Mouse (Mus musculus) right cerebral cortex, postnatal 14 days (tissue): Measurements from ENCODE around the gene Nolc1.

ENCODE experiments used
- DNase-seq: peaks from one replicate; pipeline ENCODE4 v3.0.0; 2022

Nolc1 gene

DNA sequence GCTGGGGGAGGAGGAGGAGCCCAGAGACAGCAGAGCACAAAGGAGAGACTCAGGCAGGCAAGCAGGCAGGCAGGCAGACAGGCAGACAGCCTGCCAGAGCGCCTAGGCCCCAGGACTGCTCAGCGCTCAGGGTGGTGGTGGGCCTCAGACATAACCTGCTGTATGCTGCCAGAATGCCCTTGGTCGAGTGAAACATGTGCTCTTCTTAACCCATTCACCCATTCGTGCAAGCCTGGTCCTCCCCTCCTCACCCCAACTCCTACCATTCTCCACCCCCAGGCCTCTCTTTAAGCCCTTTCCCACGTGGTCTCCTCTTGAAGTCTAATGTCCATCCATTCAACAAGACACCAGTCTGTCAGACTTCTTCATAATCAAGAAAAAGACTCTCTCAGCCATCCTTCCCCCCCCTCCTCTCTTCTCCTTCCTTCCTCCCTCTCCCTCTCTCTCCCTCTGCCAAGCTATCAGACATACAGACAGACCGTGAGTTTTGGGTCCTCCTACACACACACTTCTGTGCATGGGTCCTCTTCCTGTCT is 33.1 kb upstream of the Nolc1 start:
- DNase-seq: peak; percentile 46

DNA sequence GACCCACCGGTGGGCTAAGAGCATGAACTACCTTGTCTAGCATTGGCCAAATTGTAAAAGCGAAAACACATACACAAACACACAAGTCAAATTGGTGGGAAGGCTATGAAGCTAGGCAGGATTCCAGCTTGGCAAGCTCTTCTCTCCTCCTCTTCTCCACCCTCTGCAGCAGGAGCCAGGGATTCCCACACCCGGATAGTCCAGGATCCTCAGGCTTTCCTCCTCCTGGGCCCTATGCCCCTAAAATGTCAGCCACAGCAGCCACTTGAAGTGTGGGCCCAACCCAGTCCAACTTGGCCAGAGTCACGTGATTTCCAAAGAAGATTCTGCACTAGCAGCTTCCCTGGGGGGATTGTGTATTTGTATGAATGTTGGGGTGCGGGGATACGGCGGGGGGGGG is 32.3 kb upstream of the Nolc1 start:
- DNase-seq: no peak

DNA sequence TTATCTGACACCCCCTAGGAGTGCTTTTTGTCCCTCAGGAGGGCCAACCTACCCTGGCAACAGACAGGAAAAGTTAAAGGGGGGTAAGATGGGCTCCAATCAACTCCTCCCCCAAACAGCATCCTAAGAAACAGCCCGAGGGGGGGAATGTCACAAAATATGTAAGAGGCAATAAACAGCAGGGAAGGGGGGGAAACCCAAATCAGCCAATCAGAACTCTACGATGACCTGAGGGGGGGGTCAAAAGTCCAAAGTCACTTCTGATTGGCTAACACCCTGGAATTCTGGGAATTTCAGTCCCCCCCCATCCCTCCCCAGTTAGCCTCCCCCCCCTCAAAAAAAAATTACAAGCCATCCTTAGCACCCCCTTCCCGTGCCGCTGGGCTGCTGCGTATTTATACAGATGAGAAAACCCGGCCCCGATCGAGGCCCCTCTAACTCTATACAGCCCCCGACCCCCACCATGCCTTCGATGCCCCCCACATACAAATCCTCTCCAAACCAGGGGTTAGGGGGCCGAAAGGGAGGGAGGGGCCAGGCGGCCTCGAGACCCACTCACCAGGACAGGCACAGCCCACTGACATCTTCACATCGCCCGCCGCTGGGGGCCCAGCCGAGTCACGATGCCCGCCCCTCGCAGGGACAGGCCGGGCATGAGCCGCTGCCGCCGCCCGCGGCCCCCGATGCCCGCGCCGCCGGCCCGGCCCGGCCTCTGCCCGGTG is 31.2 kb upstream of the Nolc1 start, which contains the start of gene Pprc1:
TSS of gene Pprc1 (plus strand) at position 616 of the 722 bp plus-strand sequence.
- DNase-seq: peak; percentile 38

DNA sequence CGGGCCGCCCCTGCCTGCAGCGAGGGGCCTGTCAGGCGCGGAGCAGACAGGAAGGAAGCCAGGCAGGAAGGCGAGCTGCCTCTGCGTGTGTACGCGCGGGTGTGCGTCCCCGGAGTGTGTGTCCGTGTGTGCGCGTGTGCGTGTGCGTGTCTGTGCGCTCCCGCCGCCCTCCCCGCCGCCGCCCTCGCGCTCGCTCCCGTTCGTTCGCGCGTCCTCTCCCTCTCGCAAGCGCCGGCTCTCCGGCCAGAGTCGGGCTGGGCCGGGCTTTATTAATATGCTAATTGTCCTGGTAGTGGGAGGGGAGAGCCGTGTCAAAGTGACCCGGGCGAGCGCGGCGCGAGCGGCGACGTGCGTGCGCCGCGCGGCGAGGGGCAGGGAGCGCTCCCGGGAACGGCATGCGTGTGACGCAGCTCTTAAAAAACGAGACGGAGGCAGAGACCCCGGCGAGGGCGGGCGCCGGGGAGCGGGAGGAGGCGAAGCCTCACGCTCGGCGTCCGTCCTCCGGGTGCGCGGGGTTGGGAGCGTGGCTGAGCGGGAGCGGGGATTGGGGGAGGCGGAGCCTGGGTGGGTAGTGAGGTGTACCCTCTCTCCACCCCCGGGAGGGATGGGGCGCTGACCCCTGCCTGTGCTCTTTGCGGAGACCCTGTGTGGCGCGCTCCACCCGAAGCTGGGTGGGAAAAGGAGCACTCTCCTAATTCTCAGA is 30.5 kb upstream of the Nolc1 start, which contains the start of gene Ldb1:
TSS of gene Ldb1 (minus strand) at position 222 of the 703 bp plus-strand sequence.
- peak; percentile 80 for DNase-seq

DNA sequence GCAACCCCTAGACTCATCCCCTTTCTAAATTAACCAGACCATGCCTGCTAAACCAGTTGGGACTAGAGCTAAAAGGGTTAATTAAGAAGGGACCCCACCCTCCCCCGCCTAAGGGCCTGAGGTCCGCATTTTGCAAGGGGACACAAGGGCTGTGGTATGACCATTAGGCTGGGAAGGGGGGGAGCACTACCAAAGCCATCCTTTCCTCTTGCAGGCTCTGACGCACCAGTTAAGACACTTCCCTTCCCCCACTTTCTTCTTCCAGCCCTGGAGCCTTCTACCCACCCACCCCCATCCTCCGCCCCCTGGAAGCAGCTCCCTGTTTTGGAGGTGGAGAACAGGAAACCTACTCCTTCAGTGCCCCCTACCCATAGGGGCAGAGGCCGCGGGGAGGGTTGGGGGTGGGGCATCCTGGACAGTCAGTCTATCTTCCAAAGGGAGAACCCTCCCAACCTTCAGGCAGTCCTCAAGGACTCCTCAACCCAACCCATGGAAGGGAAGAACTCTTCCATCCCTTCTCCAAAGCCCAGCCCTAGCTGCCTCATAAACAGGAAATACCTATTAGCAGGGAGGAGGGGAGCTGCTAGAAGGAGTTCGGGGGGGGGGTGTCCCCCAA is 29.9 kb upstream of the Nolc1 start:
- DNase-seq: peak; percentile 42

DNA sequence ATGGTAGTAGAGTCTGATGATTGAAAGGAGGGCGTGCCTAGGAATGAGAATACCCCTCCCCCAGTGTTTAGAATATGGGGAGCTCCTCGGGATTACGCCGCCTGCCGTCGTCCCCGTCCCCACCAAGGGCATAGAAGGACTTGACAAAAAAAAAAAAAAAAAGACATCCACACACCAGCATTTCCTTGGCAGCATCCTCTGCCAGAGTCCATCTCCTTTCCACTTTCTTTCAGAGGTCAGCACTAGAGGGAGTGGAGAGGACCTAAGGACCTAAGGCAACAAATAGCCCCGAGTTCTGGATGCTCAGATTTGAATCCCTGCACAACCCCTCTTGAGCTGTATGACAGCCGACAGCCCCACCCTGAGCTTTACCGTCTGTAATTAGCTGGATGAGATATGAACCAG is 29.0 kb upstream of the Nolc1 start:
- no peak for DNase-seq

DNA sequence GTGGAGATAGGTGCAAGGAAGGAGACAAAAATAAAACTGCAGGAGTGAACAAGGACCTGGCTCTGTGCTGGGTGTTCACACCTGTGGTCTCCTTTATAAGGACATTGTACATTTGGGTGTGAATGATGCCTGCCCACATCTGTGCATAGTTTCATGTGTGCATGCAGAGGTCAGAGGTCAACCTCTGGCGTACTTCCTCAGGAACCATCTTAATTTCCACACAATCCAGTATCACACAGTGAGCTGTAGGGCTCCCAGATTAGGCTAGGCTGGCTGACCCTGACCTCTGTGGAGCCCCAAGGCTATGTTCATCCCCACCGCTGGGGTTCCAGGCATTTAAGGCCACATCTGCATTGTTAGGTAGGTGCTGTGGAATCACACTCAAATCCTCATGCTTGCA is 28.2 kb upstream of the Nolc1 start:
- no peak for DNase-seq

DNA sequence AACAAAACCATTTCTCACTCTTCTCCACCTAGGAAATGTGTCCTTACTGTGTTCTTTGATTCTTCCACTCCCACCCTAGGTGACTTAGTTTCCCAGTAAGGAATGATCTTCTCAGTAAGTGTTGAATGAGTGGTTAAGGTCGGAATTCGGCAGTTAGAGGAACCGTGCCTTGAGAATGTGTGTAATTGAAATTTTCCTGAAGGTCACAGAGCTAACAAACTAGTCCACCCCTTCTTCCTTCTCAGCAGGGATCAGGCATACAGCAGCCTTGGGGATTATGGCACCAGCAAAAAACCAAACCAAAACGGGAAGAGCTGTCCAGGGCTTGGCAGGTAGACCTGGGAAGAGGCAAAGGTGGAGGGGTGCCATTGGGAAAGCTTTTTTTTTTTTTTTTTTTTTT is 26.5 kb upstream of the Nolc1 start:
- no peak for DNase-seq

DNA sequence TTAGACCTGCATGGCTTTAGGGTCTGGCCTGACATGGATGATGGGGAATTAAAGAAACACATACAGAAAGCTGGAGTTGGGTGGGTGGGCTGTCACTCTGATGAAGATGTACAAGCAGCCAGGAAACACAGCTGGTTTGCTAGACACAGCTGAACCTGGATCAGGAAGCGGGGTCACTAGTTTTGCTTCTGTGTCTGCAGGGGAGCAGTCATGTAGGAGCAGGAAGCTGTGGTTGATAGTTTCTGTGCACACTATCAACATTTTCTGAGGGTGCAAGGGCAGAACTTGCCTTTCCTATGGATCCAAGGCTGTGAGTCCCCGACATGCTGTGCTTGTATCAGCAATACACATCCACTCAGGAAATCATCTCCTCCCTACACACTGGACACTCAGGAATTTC is 25.2 kb upstream of the Nolc1 start:
- DNase-seq: no peak

DNA sequence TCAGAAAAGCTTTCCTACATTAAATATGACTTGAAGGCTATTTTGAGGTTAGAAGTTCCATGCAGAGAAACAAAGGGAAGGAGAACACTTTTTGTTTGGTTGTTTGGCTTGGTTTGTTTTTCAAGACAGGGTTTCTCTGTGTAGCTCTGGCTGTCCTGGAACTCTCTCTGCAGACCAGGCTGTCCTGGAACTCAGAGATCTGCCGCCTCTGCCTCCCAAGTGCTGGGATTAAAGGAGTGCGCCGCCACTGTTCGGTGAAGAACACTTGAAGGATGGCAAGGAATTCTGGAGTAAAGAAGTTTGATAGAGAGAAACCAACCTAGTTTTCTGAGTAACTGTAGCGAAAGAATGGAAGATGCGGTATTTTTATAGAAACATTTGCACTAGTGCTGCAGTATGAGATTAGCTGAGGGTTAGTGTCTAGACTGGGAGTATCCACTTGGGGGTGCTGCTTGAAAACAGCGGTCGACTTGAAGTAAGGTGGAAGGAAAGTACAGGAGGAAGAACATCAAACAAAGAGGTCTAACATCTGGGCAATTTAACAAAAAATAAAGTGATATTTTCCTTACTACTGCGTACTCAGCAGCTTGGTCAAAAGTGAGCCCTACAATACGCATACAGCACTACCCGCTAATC is 19.8 kb upstream of the Nolc1 start:
- DNase-seq: no peak

DNA sequence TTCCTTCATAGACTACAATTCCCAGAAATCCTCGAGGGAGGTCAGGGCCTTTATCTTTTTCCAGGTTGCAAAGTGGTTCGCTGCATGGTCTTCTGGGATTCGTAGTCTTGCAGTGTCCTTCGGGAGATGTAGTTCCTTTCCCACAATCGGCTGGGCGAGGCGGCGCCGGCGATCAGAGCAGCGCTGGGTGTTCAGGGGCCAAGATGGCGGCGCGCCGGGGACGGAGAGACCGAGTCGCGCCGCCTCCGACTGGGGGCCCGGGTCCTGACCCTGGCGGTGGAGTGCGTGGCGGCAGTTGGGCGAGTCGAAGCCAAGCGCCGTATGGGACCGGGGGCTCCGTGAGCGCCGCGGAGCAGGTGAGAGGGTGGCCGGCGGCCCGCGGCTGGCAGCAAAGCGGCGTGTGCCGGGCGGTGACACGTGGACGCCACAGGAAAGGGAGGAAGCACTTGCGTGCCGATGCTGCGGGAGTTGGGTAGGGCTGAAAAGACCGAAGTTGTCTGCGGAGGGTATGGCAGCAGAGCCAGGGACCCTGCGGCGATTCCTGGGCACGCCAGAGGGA is 19.2 kb upstream of the Nolc1 start:
- DNase-seq: peak; percentile 90

DNA sequence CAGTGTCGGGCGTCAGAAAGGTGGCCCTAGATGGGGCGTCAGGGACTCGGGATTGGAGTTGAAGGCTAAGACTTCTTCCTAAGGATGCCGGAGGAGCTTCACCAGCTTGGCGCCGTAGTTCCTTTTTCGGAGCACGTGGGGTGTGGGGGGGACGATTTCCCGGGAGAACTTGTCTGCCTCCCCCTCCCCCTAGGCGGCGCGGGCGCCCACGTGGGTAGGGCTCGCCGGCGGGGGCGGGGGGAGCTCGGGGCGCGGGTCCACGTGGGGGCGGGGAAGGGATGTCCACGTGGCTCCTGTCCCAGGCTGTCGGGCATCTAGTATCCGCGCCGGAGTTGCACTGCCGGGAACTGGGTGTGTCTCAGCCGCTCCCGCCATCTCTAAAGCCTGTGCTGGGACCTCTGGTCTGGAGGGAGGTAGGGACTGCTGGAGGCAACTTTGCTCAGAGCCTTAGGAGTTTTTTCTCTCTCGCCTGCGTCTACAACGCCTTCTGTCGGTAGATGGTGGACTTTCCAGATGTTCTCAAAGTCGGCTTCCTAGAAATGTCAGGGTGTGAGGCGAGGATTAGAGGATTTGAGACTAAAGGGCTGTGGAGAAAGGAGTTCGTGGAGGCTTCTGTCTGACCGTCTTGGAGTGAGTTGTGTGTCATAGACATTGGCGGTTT is 18.6 kb upstream of the Nolc1 start:
- peak; percentile 79 for DNase-seq

DNA sequence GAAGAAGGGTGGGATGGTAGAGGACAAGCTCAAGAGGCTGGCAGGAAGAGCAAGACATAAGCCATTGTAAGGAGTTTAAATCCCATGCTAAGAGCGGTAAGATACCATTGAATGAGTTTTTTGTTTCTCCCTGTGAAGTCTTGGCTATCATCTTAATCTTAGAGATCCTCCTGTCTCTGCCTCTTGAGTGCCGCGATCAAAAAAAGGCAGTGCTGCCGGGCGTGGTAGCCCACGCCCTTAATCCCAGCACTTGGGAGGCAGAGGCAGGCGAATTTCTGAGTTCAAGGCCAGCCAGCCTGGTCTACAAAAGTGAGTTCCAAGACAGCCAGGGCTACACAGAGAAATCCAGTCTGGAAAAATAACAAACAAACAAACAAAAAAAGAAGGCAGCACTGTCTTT is 17.2 kb upstream of the Nolc1 start:
- DNase-seq: no peak

DNA sequence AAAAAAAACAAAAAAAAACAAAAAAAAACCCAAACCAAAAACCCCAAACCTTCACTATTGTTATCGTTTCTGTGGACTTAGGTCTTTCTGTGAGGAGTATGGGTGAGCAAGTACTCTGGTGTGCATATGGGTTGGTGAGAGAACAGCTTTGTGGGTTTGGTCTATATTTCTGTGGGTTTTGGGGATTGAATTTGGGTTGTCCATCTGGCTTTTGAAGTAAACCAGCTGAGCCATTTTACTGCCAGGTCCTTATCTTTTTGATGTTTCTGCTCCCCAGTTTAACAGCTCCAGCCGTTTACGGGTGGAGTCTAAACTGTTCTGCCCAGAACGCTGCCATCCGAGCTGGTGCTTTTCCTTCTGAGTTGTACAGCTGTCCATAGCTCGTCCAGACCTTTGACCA is 14.8 kb upstream of the Nolc1 start:
- DNase-seq: no peak

DNA sequence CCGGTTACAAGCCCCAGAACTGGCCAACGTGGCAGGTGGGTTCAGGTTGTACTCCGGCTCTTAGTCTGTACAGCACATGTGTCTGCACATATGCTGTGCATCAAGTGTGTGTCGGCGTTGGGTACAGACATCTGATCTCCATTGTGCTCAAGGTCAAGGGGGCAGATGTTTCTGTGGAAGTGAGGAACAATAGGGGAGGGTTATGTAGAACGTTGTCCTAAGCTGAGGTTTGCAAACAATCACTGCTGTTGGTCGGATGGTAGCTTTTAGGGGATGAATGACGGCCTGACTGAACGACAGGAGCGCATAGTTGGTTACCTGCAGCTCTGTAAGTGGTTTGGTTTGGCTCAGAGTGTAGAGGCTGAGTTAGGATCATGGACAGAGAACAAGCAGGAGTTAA is 7.6 kb upstream of the Nolc1 start:
- no peak for DNase-seq

DNA sequence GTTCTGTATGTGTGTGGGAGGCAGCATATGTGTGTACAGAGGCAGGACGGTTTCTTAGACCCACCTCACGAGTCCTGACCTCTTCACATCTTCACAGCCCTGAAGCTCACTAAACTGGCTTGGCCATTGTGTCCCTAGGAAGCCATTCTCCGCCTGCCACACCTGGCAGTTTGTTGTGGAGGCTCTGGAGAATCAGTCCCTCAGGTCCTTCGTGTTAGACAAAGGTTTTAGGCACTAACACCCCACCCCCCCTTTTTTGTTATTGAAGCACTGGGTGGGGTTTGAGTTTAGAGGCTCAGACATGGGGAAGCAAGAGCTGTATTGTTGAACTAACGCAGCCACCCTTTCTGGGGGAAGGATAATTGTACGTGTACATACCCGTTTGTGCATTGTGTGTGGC is 2.4 kb upstream of the Nolc1 start:
- no peak for DNase-seq

DNA sequence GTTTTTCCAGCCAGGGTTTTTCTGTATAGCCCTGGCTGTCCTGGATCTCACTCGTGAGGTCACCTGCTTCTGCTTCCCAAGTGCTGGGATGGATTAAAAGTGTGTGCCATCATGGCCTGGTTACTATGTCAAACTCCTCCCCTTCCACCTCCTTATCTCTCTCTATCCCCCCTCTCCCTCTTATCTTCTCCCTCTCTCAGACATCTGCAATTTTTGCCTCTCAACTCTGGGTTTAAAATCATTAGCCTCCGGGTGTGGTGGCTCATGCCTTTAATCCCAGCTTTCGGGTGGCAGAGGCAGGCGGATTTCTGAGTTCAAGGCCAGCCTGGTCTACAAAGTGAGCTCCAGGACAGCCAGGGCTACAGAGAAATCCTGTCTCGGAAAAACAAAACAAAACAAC is 1.4 kb upstream of the Nolc1 start:
- DNase-seq: no peak

DNA sequence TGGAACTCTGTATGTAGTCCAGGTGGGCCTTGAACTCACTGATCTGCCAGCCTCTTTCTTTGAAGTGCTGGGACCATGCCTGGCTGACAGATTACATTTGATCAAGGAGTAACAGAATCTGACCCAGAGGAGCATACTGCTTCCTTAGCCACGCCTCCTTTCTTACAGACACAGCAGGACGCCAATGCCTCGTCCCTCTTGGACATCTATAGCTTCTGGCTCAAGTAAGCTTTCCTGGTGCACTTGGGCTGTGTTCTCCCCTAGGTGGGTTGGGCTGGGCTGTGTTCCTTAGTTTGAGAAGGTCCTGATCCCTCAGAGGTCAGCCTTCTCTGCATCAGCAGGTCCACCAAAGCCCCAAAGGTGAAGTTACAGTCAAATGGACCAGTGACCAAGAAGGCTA is 2.9 kb downstream of the Nolc1 start:
- DNase-seq: no peak

DNA sequence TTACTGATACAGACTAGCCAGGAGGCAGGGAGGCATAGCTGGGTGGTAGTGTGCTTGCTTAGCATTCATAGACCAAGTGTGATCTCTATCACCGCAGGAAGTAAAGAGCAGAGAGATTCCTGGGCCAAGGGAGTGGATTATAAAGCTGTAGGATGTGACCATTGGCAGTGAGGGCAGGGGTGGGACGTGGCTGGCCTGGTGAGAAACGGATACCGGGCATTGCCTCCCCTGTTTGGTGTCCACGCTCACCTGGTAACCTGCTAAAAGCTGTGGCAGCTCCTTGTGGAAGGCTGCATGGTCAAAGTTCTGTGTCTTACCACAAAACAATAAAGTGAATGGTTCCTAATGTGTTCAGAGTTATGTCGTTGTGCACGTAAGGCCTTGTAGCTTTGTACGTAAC is 9.5 kb downstream of the Nolc1 start:
- DNase-seq: no peak

DNA sequence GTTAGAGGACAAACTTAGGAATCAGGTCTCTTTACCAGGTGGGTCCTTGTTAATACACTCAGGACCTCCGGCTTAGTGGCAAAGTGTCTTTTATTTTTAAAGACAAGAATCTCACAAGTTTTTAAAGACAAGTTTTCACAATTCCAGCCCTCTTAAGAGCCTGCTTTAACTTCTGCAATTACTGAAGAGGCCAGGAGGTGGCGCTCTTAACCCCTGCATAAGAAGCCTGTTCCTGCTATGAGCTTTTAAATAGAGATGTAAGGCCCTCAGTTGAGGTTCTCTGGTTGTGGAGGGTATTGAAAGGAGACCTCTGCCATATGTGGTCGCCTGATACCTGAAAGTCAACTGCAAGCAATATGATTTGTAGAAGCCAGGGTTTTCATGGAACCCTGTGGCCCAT is 10.7 kb downstream of the Nolc1 start:
- peak; percentile 63 for DNase-seq

DNA sequence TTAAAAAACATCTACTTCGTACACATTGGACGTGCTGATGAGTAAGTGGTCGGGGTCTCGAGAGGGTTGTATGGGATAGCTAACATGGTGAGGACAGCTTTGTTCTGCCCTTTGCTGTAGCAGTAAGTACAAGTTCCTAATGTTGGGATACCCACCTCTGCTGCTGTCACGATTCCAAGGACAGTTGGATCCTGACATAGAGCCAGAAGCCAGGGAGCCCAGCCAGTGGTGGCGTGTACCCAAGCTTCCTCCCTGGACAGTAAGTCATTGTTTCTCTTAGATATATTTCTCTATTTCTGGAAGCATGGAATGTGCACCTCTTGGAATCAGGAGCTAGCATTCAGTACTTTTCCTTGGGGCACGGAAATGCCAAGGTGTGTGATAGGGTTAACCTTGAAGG is 12.2 kb downstream of the Nolc1 start:
- DNase-seq: no peak

DNA sequence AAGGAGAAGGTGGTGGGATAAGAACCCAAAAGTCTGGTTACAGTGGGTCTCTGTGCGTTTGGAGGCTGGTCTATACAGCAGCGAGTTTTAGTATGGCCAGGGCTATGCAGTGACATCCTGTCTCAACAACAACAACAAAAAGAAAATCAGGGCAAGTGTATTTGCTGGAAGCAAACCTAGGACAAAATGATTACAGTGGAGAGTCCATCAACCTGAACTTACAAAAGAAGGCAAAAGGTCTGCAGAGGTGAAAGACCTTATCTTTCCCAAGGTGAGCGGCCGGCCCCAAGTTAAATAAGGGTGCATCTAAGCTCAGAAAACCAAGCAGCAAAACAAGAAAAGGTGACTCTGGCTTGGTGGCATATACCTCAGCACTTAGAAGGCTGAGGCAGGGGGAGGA is 16.0 kb downstream of the Nolc1 start:
- DNase-seq: no peak

DNA sequence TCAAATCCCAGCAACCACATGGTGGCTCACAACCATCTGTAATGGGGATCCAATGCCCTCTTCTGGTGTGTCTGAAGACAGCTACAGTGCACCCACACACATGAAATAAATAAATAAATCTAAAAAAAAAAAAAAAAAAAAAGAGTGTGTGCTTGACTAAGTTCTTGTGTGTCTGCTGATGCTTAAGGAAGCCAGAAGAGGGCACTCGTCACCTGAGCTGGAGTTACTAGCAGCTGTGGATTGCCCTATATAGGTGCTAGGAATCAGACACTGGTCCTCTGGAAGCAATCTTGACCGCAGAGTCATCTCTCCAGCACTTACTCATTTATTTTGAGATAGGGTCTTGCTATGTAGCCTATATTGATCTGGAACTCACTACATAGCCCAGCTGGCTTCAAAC is 18.5 kb downstream of the Nolc1 start:
- no peak for DNase-seq
